ENCODE assay signal across 10 mouse cellular contexts in genomic region chrX:13046893-13047435, GRCm38 (mm10). TPM values are rescaled to one million over a fixed set of nuclear protein-coding genes. Genes with fewer than 3 reads are reported as not detected.
DNase-seq lines count a peak whose midpoint lies in the region; ATAC-seq and TF ChIP-seq lines count a peak whose summit lies in the region.
"Had no signal": no experiment of that assay in that cellular context is flagged by ENCODE, and none has a peak within 500 bp of the region (broad histone marks: within the 10 kb centered on the region; RNA-seq: fewer than 3 reads in every experiment).

No protein-coding gene starts in this region.

- H3K4me2 ChIP-seq in heart, embryonic 13.5 days: peak overlapping the region; percentile 64
- no peak overlapping the region for H3K4me2 ChIP-seq in midbrain, embryonic 16.5 days (ENCODE audit: low read length)

- intact Hi-C loops in left cerebral cortex, adult 2 months (cut with DNase I): no loop called here

- no peak for DNase-seq in heart, adult 18-20 months
- DNase-seq in left cerebral cortex, adult 2 months (ENCODE audit: extremely low spot score in 1 of 2, low spot score in 2 of 2): no peak
- DNase-seq in left cerebral cortex, adult 8-10 months (ENCODE audit: low spot score in 2 of 2): no peak
- peak; percentile 87 for DNase-seq in ZHBTc4 (ENCODE audit: low read depth, low spot score)
- no peak for DNase-seq in T-cell, adult 2 months (ENCODE audit: low spot score)
- DNase-seq: adrenal gland, adult 8-10 months; liver, embryonic 13.5 days had no signal

- no peak overlapping the region for H3K27ac ChIP-seq in heart, embryonic 13.5 days (replicated peaks)
- peak overlapping the region; percentile 70 for H3K27ac ChIP-seq in left cerebral cortex, adult 2 months
- peak overlapping the region; percentile 10; the same call in 1 of the 2 replicates for H3K27ac ChIP-seq in midbrain, embryonic 16.5 days (ENCODE audit: low read length)
- H3K27ac ChIP-seq: liver, embryonic 13.5 days had no signal

- H3K9me3 ChIP-seq in heart, embryonic 13.5 days: no peaks in the 10 kb centered on the region
- H3K9me3 ChIP-seq in midbrain, embryonic 16.5 days (replicated peaks; ENCODE audit: control insufficient read depth, low read length, poor library complexity, severe bottlenecking): no peaks in the 10 kb centered on the region
- H3K9me3 ChIP-seq: liver, embryonic 13.5 days had no signal

- whole genome bisulfite sequencing in heart, embryonic 13.5 days: 38% methylated on average over 6 of the region's 6 CpGs
- WGBS in midbrain, embryonic 16.5 days: 31% methylated on average over 6 of the region's 6 CpGs

- ATAC-seq in heart, embryonic 13.5 days (ENCODE audit: extremely low read depth, insufficient number of reproducible peaks, low FRiP score, low TSS enrichment): no peak
- ATAC-seq in midbrain, embryonic 16.5 days: no peak
- ATAC-seq: intestine, postnatal 0 days had no signal

- H3K4me3 ChIP-seq in heart, embryonic 13.5 days: no peak overlapping the region
- H3K4me3 ChIP-seq in left cerebral cortex, adult 2 months: peak overlapping the region; percentile 25; the same call in 1 of the 2 replicates
- H3K4me3 ChIP-seq in midbrain, embryonic 16.5 days (ENCODE audit: low read depth, low read length): no peak overlapping the region
- H3K4me3 ChIP-seq: liver, embryonic 13.5 days had no signal

- peaks cover 31% of the 10 kb centered on the region for H3K27me3 ChIP-seq in heart, embryonic 13.5 days (replicated peaks)
- no peaks in the 10 kb centered on the region for H3K27me3 ChIP-seq in midbrain, embryonic 16.5 days (ENCODE audit: control insufficient read depth, insufficient read depth, low read depth, low read length)

- no peak for TF ChIP-seq CTCF in left cerebral cortex, adult 2 months (IDR thresholded peaks at IDR 0.05)

- no peak overlapping the region for H3K9ac ChIP-seq in heart, embryonic 13.5 days
- H3K9ac ChIP-seq in midbrain, embryonic 16.5 days (ENCODE audit: low read depth, low read length): no peak overlapping the region

- no peaks in the 10 kb centered on the region for H3K4me1 ChIP-seq in heart, embryonic 13.5 days
- no peaks in the 10 kb centered on the region; the same call in 1 of the 2 replicates for H3K4me1 ChIP-seq in midbrain, embryonic 16.5 days (ENCODE audit: control insufficient read depth, insufficient read depth, low read length)

- H3K36me3 ChIP-seq in heart, embryonic 13.5 days: no peaks in the 10 kb centered on the region
- no peaks in the 10 kb centered on the region for H3K36me3 ChIP-seq in midbrain, embryonic 16.5 days (ENCODE audit: control insufficient read depth, insufficient read depth, low read length)
- H3K36me3 ChIP-seq: liver, embryonic 13.5 days had no signal

RNA-seq across cellular contexts. Expression of gene Usp9x, which starts 24.3 kb away (rescaled TPM):
- polyA plus RNA-seq in heart, embryonic 13.5 days (2015; fragmentation: Nextera tagmentation; extraction: Ambion mirVana): 17.8 and 18.6 TPM in 2 replicates
- 100 to 1,000 TPM; 152 to 163 TPM for total RNA-seq in heart, adult 18-20 months (2021)
- 100 to 1,000 TPM; 245 to 256 TPM for total RNA-seq in left cerebral cortex, adult 2 months (2021)
- 100 to 1,000 TPM; 213 to 269 (median 245) TPM for total RNA-seq in left cerebral cortex, adult 8-10 months (2022)
- 35.2 and 41.4 TPM in 2 replicates for polyA plus RNA-seq in midbrain, embryonic 16.5 days (2015; fragmentation: Nextera tagmentation; extraction: Ambion mirVana)
